Mouse (Mus musculus) liver, embryonic 11.5 days (tissue): Measurements from ENCODE around the gene Ak8. TPM values are rescaled to one million over a fixed set of nuclear protein-coding genes. Genes with fewer than 3 reads are reported as not detected.
A peak's percentile ranks its signal among the peaks of the same experiment; 100 is the strongest.

Experiments
- ATAC-seq: fragments of 200-750 bp; cut with Nextera tagmentation; replicated peaks from 2 replicates; pipeline ENCODE4 v1.8.0; 2017; ENCODE audit warnings: moderate number of reproducible peaks, mild to moderate bottlenecking, moderate TSS enrichment, moderate library complexity; ENCODE audit not compliant: low FRiP score
- DNase-seq: peaks from one replicate; pipeline ENCODE4 v3.0.0-alpha.2; 2017; ENCODE audit warnings: low spot score
- H3K27ac ChIP-seq: fragments of 300-500 bp; sonication (generic); 2 replicates; pipeline ENCODE4 v1.5.1; 2014; ENCODE audit warnings: mild to moderate bottlenecking, low read depth, low read length, control low read depth
- H3K27me3 ChIP-seq: fragments of 300-500 bp; sonication (generic); replicated peaks from 2 replicates; pipeline ENCODE4 v1.6.1; 2014; ENCODE audit warnings: low read length, mixed read lengths; ENCODE audit not compliant: control insufficient read depth, insufficient read depth
- H3K36me3 ChIP-seq: fragments of 300-500 bp; sonication (generic); 2 replicates; pipeline ENCODE4 v1.6.1; 2014; ENCODE audit warnings: mild to moderate bottlenecking, low read length, moderate library complexity, mixed read lengths; ENCODE audit not compliant: control insufficient read depth, insufficient read depth
- H3K4me1 ChIP-seq: fragments of 300-500 bp; sonication (generic); replicated peaks from 2 replicates; pipeline ENCODE4 v1.6.1; 2014; ENCODE audit warnings: low read length, mixed read lengths; ENCODE audit not compliant: control insufficient read depth, insufficient read depth
- H3K4me2 ChIP-seq: fragments of 300-500 bp; sonication (generic); 2 replicates; pipeline ENCODE4 v1.6.1; 2014; ENCODE audit warnings: mild to moderate bottlenecking, control low read depth, moderate library complexity
- H3K4me3 ChIP-seq: fragments of 300-500 bp; sonication (generic); 2 replicates; pipeline ENCODE4 v1.5.1; 2014; ENCODE audit warnings: low read depth, low read length, control low read depth
- H3K9ac ChIP-seq: fragments of 300-500 bp; sonication (generic); 2 replicates; pipeline ENCODE4 v1.6.1; 2014; ENCODE audit warnings: low read depth, low read length, control low read depth
- H3K9me3 ChIP-seq: fragments of 300-500 bp; sonication (generic); 2 replicates; pipeline ENCODE4 v1.6.1; 2016; ENCODE audit warnings: low read length, inconsistent platforms, mixed read lengths; ENCODE audit not compliant: control insufficient read depth
- WGBS: fragments of 180-500 bp; shearing (Covaris S2); extraction: QIAGEN DNeasy Blood & Tissue Kit; methylation state at CpG from one replicate; pipeline ENCODE4 v1.1.7; 2014; 5-methylcytosine and 5-hydroxymethylcytosine counted together
- polyA plus RNA-seq: library from polyadenylated mRNA; unstranded; fragments of >200 nt; fragmentation: Nextera tagmentation; extraction: Ambion mirVana; gene quantifications from 2 replicates; pipeline ENCODE4 v1.2.1, GENCODE M21; 2014

Gene Ak8
- polyA plus RNA-seq, 1 experiment from 2014 or later, result 0.69 TPM

DNA sequence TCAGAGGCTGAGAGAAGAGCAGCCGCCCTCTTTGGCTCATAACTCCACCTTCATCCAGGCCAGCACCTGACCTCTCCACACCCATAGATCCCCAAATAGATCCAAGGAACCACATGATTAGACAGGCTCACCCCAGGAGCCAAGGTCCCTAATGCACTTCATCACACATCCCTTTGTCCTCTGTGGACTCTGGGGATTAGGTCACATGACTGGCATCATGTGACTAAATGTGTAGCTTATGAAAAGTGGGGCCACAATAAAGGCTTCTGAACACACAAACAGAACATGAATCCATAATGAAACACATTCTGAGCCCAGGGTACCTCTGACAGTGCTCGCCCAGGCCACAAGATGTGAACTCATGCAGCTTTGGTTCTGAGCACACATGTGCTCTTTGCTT is 67.1 kb downstream of the Ak8 start:
- no peaks in the 10 kb centered on the region for H3K36me3 ChIP-seq
- DNase-seq, result no peak
- H3K9ac ChIP-seq, result no peak overlapping the region
- H3K9me3 ChIP-seq, result no peaks in the 10 kb centered on the region
- no peak for ATAC-seq
- H3K4me3 ChIP-seq, result no peak overlapping the region
- WGBS, result 73% methylated on average over 2 of the region's 2 CpGs
- no peak overlapping the region for H3K27ac ChIP-seq
- no peaks in the 10 kb centered on the region; the same call in 1 of the 2 replicates for H3K4me1 ChIP-seq
- H3K4me2 ChIP-seq, result no peak overlapping the region
- no peaks in the 10 kb centered on the region; the same call in 1 of the 2 replicates for H3K27me3 ChIP-seq

DNA sequence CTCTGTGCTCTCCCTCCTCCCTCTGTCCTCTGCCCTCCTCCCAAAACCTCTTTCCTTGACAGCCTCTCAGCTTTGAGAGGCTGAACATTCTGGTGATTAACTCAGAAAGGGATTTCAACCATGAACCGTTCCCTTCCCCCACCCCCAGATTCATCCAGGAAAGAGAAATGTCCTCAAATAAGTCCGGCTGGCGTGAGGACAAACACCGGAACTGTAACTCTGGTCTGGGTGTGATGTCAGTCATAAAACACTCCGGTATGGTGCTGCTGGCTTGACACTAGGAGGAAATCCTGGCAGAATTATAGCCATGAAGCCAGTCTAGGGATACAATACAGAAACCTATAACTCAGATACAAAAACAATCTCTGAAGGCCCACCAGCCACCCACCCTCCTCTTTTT is 70.7 kb downstream of the Ak8 start:
- WGBS, result 63% methylated on average over 5 of the region's 5 CpGs
- DNase-seq (no peak), ATAC-seq (no peak)
- Histone ChIP-seq H3K36me3 (no peaks in the 10 kb centered on the region), H3K4me3 (no peak overlapping the region), H3K27ac (peak overlapping the region; percentile 43; the same call in 1 of the 2 replicates), H3K9me3 (no peaks in the 10 kb centered on the region), H3K4me1 (no peaks in the 10 kb centered on the region; the same call in 1 of the 2 replicates), H3K27me3 (no peaks in the 10 kb centered on the region), H3K9ac (no peak overlapping the region), H3K4me2 (no peak overlapping the region)

DNA sequence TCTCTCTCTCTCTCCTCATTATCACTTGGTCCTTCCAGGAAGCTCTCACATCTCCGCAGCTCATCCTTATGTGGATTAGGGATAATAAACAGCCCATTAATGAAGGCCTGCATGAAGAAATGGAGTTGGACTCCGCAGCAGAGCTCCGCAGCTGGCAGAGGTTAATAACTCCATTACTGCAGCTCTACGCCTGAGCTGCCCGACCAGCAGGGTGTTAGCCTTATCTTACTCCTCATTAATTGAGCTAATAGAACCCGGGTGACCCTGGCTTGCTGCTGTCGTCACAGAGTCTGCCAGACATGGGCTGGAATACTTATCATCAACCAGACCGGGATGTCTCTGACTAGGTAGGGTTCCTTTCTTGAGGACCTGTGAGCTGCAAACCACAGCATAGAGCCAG is 74.1 kb downstream of the Ak8 start:
- Histone ChIP-seq H3K9ac (no peak overlapping the region), H3K27ac (no peak overlapping the region), H3K27me3 (no peaks in the 10 kb centered on the region), H3K9me3 (no peaks in the 10 kb centered on the region), H3K36me3 (no peaks in the 10 kb centered on the region), H3K4me2 (no peak overlapping the region), H3K4me3 (no peak overlapping the region), H3K4me1 (no peaks in the 10 kb centered on the region; the same call in 1 of the 2 replicates)
- ATAC-seq, result no peak
- no peak for DNase-seq
- WGBS, result 46% methylated on average over 8 of the region's 8 CpGs

DNA sequence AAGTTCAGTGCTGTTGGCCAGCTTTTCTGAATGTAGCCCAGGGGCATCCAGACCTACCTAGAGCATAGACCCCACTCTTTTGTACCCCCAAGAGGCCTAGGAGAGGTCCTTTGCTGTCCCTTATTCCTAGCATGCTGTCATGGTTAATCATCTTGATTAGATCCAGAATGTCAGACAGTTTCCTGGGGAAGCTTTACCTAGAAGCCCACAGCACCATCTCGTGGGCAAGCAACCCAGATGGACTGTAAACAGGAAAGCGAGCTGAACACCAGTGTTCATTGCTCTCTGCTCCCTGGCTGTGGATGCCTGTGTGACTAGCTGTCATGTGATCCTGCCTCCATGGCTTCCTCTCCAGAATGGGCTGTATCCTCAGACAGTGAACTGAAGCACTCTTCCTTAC is 76.8 kb downstream of the Ak8 start:
- no peak overlapping the region for H3K9ac ChIP-seq
- H3K27me3 ChIP-seq, result no peaks in the 10 kb centered on the region
- H3K27ac ChIP-seq, result no peak overlapping the region
- ATAC-seq, result no peak
- H3K4me3 ChIP-seq, result no peak overlapping the region
- H3K4me1 ChIP-seq, result no peaks in the 10 kb centered on the region
- no peak overlapping the region for H3K4me2 ChIP-seq
- DNase-seq, result no peak
- H3K36me3 ChIP-seq, result no peaks in the 10 kb centered on the region
- WGBS, result 49% methylated on average over 2 of the region's 2 CpGs
- no peaks in the 10 kb centered on the region for H3K9me3 ChIP-seq

DNA sequence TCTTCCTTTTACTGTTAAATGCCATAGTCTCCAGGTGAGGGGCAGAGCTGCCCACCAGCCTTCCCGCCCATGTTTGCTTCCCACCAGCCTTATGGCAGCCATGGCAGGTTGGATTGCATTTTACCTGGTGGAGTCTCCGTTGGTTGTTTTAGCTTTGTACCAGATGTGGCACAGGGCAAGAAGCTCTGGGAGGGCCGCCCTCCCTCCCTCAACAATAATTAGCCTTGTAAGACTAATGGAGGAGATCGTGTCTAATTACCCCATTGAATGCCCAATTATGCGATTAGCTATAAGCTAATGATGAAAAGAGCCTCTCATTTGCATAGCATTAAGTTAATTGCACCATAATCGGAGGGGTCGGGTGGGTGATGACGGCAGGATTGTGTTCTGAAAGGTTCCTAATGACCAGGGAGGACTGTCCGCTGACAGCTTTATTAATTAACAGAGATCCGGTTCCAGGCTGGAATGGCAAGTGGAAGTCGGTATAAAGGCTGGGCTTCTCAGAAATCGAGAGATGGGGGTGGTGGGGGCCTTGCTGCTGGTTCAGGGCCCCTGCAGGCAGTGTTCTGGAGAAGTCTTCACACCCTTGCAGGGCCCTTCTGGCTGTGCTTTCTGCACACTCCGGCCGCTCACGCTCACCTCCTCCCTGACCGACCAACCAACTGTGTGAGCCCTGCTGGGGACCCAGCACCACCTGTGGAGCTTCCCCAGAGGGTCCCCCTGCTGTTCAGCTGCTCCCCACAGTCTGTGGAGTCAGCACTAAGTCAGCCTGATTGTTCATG is 80.2 kb downstream of the Ak8 start:
- H3K27ac ChIP-seq, result no peak overlapping the region
- H3K4me1 ChIP-seq, result no peaks in the 10 kb centered on the region
- H3K9ac ChIP-seq, result no peak overlapping the region
- H3K36me3 ChIP-seq, result no peaks in the 10 kb centered on the region
- 76% methylated on average over 16 of the region's 16 CpGs for WGBS
- no peak overlapping the region for H3K4me3 ChIP-seq
- no peaks in the 10 kb centered on the region for H3K9me3 ChIP-seq
- ATAC-seq, result no peak
- no peak for DNase-seq
- no peaks in the 10 kb centered on the region for H3K27me3 ChIP-seq
- H3K4me2 ChIP-seq, result no peak overlapping the region

DNA sequence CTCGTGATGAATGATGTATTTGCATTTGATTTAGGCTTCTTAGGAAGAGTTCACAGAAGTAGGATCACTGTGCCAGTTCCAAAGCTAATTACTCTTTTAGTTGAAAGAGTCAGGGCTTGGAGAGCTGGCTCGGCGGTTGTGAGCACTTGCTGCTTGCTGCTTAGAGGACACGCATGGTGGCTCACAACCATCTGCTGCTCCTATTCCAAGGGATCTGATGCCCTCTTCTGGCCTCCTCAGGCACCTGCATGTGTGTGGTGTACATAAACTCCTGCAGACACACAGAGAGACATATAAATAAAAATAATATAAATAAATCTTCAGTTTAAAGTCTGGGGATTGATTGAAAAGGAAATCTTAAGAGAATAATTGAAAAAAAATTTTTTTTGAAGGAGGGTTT is 81.3 kb downstream of the Ak8 start:
- H3K27me3 ChIP-seq, result no peaks in the 10 kb centered on the region
- H3K9me3 ChIP-seq, result no peaks in the 10 kb centered on the region
- no peak overlapping the region for H3K9ac ChIP-seq
- no peaks in the 10 kb centered on the region for H3K4me1 ChIP-seq
- 88% methylated on average over 4 of the region's 4 CpGs for WGBS
- H3K36me3 ChIP-seq, result no peaks in the 10 kb centered on the region
- H3K4me3 ChIP-seq, result no peak overlapping the region
- no peak for DNase-seq
- no peak overlapping the region for H3K27ac ChIP-seq
- no peak overlapping the region for H3K4me2 ChIP-seq
- ATAC-seq, result no peak

DNA sequence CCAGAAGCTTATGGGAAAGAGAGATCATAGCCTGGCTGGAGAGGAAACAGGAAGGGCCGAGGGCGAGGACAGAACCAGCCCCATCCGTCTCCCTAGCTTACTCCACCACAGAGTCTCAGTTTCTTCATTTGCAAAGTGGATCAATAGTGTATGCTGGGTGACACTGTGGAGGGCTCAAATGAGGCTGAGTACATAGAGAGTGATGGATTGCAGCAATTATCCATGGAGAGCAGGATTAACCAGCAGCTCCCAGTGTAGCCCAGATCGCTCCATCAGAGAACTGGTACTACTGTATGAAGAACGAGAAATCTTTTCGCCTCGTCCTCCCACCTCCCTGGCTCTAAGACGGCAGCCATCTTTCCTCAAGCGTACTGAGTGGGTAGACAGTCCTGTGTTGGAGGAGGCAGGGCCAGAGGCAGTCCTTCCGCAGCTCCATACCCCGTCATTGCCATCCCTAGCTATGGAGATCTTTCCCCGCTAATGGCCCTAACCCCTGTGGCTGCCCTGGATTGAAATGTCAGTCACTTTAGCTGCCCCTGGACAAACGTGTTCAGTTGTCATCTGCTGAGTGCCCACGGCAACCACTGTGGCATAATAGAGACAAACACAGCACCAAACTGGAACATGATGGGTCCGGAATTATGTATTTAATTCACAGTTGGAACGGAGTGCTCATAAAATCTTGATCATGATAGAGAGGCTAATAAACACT is 86.5 kb downstream of the Ak8 start:
- Histone ChIP-seq H3K36me3 (no peaks in the 10 kb centered on the region), H3K4me3 (no peak overlapping the region), H3K27ac (no peak overlapping the region), H3K9me3 (no peaks in the 10 kb centered on the region), H3K27me3 (no peaks in the 10 kb centered on the region; the same call in 1 of the 2 replicates), H3K4me2 (no peak overlapping the region), H3K4me1 (no peaks in the 10 kb centered on the region), H3K9ac (no peak overlapping the region)
- 77% methylated on average over 16 of the region's 16 CpGs for WGBS
- no peak for ATAC-seq
- no peak for DNase-seq

DNA sequence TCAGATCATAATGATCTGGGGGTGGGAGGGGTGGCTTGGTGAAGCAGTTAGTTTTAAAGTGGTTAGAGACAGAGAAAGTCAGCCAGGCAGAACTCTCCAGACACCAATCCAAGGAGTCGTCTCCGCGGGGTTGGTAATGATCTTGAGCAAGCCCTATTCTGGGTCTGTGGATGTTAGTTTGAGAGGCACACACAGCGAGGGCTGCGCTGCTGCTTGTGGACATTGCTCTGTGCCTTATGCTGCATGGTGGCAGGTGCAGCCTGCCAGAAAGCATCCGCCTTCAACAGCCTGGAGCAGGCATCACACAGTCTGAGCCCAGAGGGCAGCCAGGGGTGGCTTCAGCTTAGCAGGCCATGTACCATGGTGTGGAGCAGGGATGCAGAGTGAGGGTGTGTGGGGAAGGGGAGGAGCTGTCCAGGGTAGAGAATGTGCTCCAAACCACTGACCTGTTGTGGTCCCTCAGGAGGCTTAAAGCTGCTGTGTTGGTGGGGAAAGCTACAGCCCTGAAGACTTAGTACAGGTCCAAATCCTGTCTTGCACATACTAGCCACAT is 87.2 kb downstream of the Ak8 start:
- Histone ChIP-seq H3K4me2 (no peak overlapping the region), H3K4me3 (no peak overlapping the region), H3K36me3 (no peaks in the 10 kb centered on the region), H3K27ac (no peak overlapping the region), H3K9ac (no peak overlapping the region), H3K4me1 (no peaks in the 10 kb centered on the region), H3K9me3 (no peaks in the 10 kb centered on the region), H3K27me3 (no peaks in the 10 kb centered on the region; the same call in 1 of the 2 replicates)
- DNase-seq (no peak), ATAC-seq (no peak)
- 79% methylated on average over 6 of the region's 6 CpGs for WGBS
